Mouse (Mus musculus) embryonic facial prominence, embryonic 12.5 days (tissue): ENCODE measurements at regions not wholly inside any gene's neighbourhood (a gene's known extent, or its start where the extent isn't known, plus 50 kb on each side); places are given as distances from the start of the nearest gene placed in this dataset.
A peak's percentile ranks its signal among the peaks of the same experiment; 100 is the strongest.

Experiments used
- ATAC-seq: fragments of 200-750 bp; cut with Nextera tagmentation; 2 replicates; pipeline ENCODE4 v1.8.0; 2017; ENCODE audit not compliant: insufficient number of reproducible peaks, insufficient read depth, low FRiP score, low TSS enrichment
- H3K27ac ChIP-seq: fragments of 300-500 bp; sonication (generic); 2 replicates; pipeline ENCODE4 v1.5.1; 2016; ENCODE audit warnings: mild to moderate bottlenecking
- H3K27me3 ChIP-seq: fragments of 300-500 bp; sonication (generic); 2 replicates; pipeline ENCODE4 v1.6.1; 2016; ENCODE audit warnings: mild to moderate bottlenecking, moderate library complexity
- H3K36me3 ChIP-seq: fragments of 300-500 bp; sonication (generic); 2 replicates; pipeline ENCODE4 v1.6.1; 2016; ENCODE audit warnings: mild to moderate bottlenecking
- H3K4me1 ChIP-seq: fragments of 300-500 bp; sonication (generic); 2 replicates; pipeline ENCODE4 v1.6.1; 2016
- H3K4me2 ChIP-seq: fragments of 300-500 bp; sonication (generic); replicated peaks from 2 replicates; pipeline ENCODE4 v1.6.1; 2016; ENCODE audit warnings: mild to moderate bottlenecking, moderate library complexity
- H3K4me3 ChIP-seq: fragments of 300-500 bp; sonication (generic); 2 replicates; pipeline ENCODE4 v1.5.1; 2016; ENCODE audit warnings: mild to moderate bottlenecking
- H3K9ac ChIP-seq: fragments of 300-500 bp; sonication (generic); 2 replicates; pipeline ENCODE4 v1.6.1; 2016; ENCODE audit warnings: mild to moderate bottlenecking, moderate library complexity
- H3K9me3 ChIP-seq: fragments of 300-500 bp; sonication (generic); 2 replicates; pipeline ENCODE4 v1.6.1; 2016; ENCODE audit warnings: mild to moderate bottlenecking, moderate library complexity
- WGBS: fragments of 180-500 bp; shearing (Covaris S2); methylation state at CpG from one replicate; pipeline ENCODE4 v1.1.7; 2016; 5-methylcytosine and 5-hydroxymethylcytosine counted together

DNA sequence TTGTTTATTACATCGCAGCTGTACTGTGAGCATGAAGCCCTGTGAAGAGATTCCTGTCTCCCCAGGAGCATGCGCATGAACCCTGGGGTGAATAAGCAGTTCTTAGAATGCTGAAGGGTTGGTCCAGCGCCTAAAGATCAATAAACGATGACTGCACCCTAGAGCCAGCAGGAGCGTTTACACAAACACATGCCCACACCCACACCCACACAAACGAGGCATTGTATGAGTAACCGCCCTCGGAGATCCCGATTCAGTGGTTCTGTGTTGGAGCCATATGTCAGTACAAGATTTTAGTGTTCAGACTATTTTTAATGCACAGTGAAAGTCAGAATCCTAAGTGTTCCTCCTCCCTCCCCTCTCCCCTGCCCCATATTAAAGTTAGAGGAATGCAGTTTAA is 57.3 kb downstream of the Edn1 start:
- no peak overlapping the region for H3K27ac ChIP-seq

DNA sequence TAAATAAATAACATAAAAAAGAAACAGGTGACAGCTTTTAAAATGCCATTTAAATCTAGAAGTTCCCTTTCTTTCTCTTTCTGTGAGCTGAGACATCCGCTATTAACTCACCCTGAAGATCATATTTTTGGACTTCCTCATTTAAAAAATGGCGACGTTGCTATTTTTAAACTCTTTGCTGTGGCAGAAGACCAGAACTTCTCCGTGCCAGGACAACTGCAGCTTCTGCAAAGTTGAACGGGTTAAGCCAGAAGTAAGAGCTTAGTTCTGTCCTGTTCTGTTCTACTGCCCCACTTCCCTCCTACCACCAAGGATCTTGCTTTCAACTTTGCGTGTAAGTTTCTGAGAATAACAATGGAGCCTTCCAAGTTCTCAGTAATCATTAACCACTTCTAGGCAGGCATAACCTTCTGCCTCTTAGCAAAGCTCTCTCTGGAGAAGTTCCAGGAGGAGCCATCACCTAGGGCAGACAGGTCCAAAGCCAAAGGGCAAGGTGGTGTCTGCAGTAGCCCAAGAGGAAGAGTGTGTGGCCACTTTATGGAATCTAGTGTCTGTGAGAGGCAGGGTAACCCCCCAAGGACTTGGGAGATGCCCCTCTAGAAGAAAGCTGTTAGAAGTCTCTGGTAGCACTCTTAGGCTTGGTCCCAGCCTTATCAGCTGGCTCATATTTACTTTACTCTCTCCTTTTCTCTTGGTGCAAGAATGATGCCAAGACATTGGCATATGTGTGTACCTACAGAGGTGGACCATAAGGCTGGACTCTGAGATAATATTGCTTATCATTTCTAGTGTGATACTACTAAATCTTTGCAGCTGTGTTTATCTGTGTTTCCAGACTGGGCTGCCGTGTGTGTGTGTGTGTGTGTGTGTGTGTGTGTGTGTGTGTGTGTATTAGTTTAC is 66.6 kb downstream of the Edn1 start:
- Histone ChIP-seq H3K4me3 (no peak overlapping the region), H3K9me3 (no peaks in the 10 kb centered on the region), H3K27ac (no peak overlapping the region), H3K9ac (no peak overlapping the region), H3K36me3 (no peaks in the 10 kb centered on the region), H3K4me2 (no peak overlapping the region), H3K27me3 (no peaks in the 10 kb centered on the region), H3K4me1 (no peaks in the 10 kb centered on the region)
- 81% methylated on average over 7 of the region's 7 CpGs for WGBS
- no peak for ATAC-seq

More for the DNA sequence above, 57.3 kb downstream of the Edn1 start:
- ATAC-seq: no peak
- Histone ChIP-seq H3K4me3 (no peak overlapping the region), H3K9ac (no peak overlapping the region), H3K27me3 (no peaks in the 10 kb centered on the region), H3K4me2 (no peak overlapping the region), H3K9me3 (no peaks in the 10 kb centered on the region), H3K36me3 (no peaks in the 10 kb centered on the region), H3K4me1 (no peaks in the 10 kb centered on the region)
- WGBS: 74% methylated on average over 9 of the region's 9 CpGs

DNA sequence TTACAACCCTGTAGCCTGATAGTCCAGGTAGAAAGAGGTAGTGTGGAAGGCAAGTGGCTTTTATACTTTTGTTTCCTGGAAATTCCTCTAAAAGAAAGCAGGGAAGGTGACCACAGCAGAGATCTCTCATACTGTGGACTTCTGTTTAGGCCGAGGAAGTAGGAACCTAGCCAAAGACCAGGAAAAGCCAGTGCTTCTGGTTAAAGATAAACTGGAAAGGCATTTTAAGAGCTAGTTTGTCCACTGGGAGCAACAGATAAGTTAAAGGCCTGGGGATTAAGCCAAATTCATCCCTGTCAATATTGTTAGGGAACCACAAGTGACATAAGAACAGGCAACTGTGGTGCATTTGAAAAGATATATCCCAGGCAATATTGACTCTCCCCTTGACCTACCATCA is 68.5 kb downstream of the Edn1 start:
- H3K27ac ChIP-seq: no peak overlapping the region
- no peak overlapping the region for H3K9ac ChIP-seq
- H3K9me3 ChIP-seq: no peaks in the 10 kb centered on the region
- no peak overlapping the region for H3K4me2 ChIP-seq
- no peaks in the 10 kb centered on the region for H3K4me1 ChIP-seq
- WGBS: 95% methylated on average over 1 of the region's 1 CpGs
- no peaks in the 10 kb centered on the region for H3K36me3 ChIP-seq
- H3K4me3 ChIP-seq: no peak overlapping the region
- H3K27me3 ChIP-seq: no peaks in the 10 kb centered on the region
- no peak for ATAC-seq

DNA sequence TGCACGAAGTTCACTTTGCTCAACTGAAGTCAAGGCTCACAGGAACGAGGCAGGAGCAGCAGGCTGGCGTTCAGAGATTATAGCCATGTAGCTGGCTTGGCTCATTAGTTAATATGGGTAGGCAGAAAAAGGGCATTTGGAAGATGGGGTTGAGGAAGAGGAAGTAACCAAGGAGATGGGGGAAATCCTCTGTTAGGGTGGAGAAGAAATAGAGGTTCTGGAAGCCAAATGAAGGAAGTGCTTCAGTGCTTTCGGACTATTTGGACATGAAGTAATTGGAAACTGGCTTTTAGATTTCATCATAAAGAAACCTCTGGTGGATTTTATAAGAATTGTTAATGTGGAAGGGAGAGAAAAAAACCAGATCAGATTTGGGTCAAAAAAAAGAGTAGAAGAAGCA is 70.9 kb downstream of the Edn1 start:
- H3K9ac ChIP-seq: no peak overlapping the region
- no peaks in the 10 kb centered on the region for H3K9me3 ChIP-seq
- no peak overlapping the region for H3K4me2 ChIP-seq
- H3K36me3 ChIP-seq: no peaks in the 10 kb centered on the region
- WGBS: 87% methylated on average over 4 of the region's 4 CpGs
- no peak overlapping the region for H3K4me3 ChIP-seq
- no peak overlapping the region for H3K27ac ChIP-seq
- no peak for ATAC-seq
- H3K4me1 ChIP-seq: no peaks in the 10 kb centered on the region
- no peaks in the 10 kb centered on the region for H3K27me3 ChIP-seq

DNA sequence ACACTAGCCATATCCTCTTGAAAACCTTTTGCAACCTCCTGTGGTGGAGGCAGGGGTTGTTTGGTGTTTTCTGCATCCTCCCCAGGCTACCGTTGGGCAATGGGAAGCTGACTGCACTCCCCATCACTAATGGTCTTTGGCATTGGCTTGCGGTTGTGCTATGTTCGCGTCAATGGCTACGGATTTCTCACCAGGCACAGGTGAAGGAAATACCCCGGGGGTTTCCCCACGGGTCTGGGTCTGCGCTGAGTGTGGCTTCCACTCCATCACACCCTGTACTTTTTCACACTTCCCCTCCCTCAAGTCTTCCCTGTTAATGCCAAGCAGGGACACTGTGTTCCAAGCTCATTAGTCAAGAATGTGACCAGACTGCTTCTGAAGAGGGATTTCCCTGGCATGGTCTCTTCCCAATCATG is 72.9 kb downstream of the Edn1 start:
- no peak overlapping the region for H3K27ac ChIP-seq
- H3K9me3 ChIP-seq: no peaks in the 10 kb centered on the region
- no peak overlapping the region for H3K4me2 ChIP-seq
- H3K9ac ChIP-seq: no peak overlapping the region
- no peak for ATAC-seq
- H3K27me3 ChIP-seq: no peaks in the 10 kb centered on the region
- WGBS: 85% methylated on average over 8 of the region's 8 CpGs
- no peaks in the 10 kb centered on the region for H3K4me1 ChIP-seq
- no peak overlapping the region for H3K4me3 ChIP-seq
- H3K36me3 ChIP-seq: no peaks in the 10 kb centered on the region

DNA sequence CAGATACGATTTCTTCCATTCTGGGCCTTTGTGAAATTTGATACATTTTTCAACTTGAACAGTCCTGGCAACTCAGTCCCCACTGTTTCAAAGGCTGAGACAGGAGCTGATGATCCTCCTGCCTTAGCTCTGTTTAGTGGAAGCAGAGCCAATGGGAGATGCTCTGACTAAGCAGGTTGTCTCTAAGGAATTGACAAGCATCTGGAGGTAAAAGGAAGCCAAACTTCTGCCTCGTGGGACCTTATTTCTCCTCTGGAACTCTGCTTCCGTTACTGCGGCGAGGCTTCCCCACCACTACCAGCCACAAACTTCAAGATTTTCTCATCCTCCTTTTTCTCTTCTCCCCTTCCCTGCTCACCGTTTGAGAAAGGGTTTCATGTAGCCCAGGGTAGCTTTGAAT is 78.4 kb downstream of the Edn1 start:
- H3K4me1 ChIP-seq: no peaks in the 10 kb centered on the region
- WGBS: 57% methylated on average over 6 of the region's 6 CpGs
- no peaks in the 10 kb centered on the region for H3K9me3 ChIP-seq
- H3K36me3 ChIP-seq: no peaks in the 10 kb centered on the region
- no peak overlapping the region for H3K4me2 ChIP-seq
- no peak for ATAC-seq
- no peak overlapping the region for H3K4me3 ChIP-seq
- H3K27me3 ChIP-seq: no peaks in the 10 kb centered on the region; the same call in 1 of the 2 replicates
- no peak overlapping the region for H3K27ac ChIP-seq
- H3K9ac ChIP-seq: no peak overlapping the region

DNA sequence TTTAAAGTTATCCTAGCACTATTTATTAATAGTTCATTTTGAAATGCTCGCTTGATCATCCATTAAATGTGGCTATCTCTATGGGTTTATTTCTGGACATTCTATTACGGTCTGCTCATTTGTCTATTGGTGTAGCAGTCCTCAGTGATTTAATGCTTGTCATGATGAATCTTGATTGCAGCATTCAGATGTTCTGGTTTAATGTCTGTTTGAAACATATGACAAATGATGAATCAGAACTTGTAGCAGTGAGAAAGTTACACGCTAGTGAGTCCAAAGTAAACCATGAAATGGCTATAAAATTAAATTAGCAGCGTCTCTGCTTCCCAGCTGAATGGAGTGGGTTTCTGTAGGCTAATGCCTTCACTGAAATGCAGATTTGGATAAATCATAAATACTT is 81.8 kb downstream of the Edn1 start:
- Histone ChIP-seq H3K4me3 (no peak overlapping the region), H3K27ac (no peak overlapping the region), H3K27me3 (no peaks in the 10 kb centered on the region; the same call in 1 of the 2 replicates), H3K9me3 (no peaks in the 10 kb centered on the region), H3K4me1 (no peaks in the 10 kb centered on the region), H3K4me2 (no peak overlapping the region), H3K36me3 (no peaks in the 10 kb centered on the region), H3K9ac (no peak overlapping the region)
- 77% methylated on average over 4 of the region's 4 CpGs for WGBS
- no peak for ATAC-seq

DNA sequence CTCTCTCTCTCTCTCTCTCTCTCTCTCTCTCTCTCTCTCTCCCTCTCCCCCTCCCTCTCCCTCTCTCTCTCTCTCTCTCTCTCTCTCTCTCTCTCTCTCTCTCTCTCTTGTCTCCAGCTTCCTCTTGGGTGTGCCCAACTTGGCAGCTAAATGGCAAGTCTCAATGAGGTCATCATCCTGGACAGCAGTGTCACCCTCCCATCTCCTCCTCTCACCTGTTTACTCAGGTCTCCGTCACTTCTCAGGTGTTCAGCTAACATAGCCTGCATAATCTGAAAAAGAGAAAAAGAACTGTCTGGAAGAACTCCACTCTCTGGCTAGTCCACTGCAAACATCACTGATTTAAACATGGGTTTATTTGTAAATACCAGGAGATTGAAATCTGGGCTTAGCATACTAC is 89.1 kb downstream of the Edn1 start:
- WGBS: 89% methylated on average over 1 of the region's 1 CpGs
- H3K27ac ChIP-seq: no peak overlapping the region
- H3K36me3 ChIP-seq: no peaks in the 10 kb centered on the region
- H3K4me3 ChIP-seq: no peak overlapping the region
- ATAC-seq: no peak
- no peak overlapping the region for H3K9ac ChIP-seq
- no peak overlapping the region for H3K4me2 ChIP-seq
- no peaks in the 10 kb centered on the region for H3K27me3 ChIP-seq
- H3K4me1 ChIP-seq: no peaks in the 10 kb centered on the region
- no peaks in the 10 kb centered on the region for H3K9me3 ChIP-seq

DNA sequence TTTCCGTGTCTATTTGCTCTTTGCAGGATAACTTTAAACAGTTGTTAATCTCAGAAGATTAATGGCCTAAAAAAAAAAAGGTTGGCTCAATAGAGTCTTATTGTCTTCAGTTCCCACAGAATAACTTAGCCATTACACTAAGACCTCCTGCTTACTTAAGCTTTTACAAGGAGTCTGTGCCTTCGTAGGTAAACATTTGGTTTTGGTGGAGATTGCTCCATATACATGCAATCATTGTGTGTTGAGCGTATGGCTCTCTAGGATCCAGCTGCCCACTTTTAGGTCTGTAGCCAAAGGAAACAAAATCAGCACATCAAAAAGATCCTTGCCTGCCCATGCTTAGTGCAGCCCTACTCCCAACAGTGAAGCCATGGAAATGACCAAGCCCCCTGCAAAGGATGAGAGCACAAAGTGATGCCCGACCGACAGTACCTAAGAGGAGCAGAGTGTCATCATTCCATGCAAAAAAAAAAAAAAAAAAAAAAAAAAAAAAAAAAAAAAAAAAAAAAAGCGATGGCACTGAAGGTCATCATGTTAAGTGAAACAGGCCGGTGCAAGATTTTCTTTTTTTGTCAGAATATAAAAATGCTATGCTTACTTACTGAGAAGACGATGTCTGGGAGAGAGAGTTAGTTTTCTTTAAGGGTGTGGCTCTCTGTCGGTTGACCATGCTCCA is 90.2 kb downstream of the Edn1 start:
- no peak for ATAC-seq
- H3K9ac ChIP-seq: no peak overlapping the region
- no peaks in the 10 kb centered on the region for H3K27me3 ChIP-seq
- no peak overlapping the region for H3K4me2 ChIP-seq
- H3K4me1 ChIP-seq: no peaks in the 10 kb centered on the region
- no peak overlapping the region for H3K27ac ChIP-seq
- 88% methylated on average over 9 of the region's 9 CpGs for WGBS
- H3K36me3 ChIP-seq: no peaks in the 10 kb centered on the region
- no peaks in the 10 kb centered on the region for H3K9me3 ChIP-seq
- no peak overlapping the region for H3K4me3 ChIP-seq

DNA sequence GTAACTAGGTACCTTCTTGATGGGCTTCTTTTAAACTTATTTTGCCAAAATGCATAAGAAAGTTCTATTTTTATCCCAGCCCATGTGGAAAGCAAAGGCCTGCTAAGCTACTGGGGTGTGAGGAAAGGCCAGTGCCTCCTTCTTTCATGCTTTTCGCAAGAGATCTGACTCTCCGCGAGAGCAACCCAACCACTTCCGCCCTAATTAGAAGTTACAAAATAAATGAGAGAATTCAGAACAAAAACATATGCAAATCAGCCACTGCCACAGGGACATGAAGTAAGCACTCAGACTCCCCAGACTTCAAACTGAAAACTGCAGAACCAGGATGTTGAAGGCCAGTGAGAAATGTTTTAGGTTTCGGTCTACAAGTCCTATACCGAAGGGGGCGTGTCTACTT is 91.4 kb downstream of the Edn1 start:
- Histone ChIP-seq H3K36me3 (no peaks in the 10 kb centered on the region), H3K27me3 (no peaks in the 10 kb centered on the region), H3K4me2 (no peak overlapping the region), H3K27ac (no peak overlapping the region), H3K9ac (no peak overlapping the region), H3K4me3 (no peak overlapping the region), H3K4me1 (no peaks in the 10 kb centered on the region), H3K9me3 (no peaks in the 10 kb centered on the region)
- ATAC-seq: no peak
- 92% methylated on average over 7 of the region's 7 CpGs for WGBS

DNA sequence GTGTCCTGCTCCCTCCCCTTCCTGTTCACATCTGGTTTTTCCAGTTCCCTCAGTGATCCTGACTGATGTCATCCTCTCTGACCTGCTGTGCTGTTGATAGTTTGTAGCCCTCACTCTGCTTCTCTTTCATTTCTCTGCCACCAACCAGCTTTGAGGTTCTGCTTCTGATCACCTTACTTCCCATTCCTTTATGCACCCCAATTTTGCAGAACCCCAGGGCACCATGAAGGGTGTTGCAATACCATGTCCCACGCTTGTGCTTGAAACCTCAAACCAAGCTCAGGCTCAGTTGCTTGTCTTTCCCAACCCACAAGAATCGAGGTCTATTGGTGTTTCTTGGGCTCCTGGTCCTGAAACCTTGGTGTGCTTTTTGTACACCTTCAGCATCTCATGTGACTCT is 93.3 kb downstream of the Edn1 start:
- no peaks in the 10 kb centered on the region for H3K27me3 ChIP-seq
- no peak for ATAC-seq
- H3K9ac ChIP-seq: no peak overlapping the region
- 73% methylated on average over 2 of the region's 2 CpGs for WGBS
- H3K4me2 ChIP-seq: no peak overlapping the region
- H3K27ac ChIP-seq: no peak overlapping the region
- H3K4me1 ChIP-seq: no peaks in the 10 kb centered on the region
- no peak overlapping the region for H3K4me3 ChIP-seq
- H3K36me3 ChIP-seq: no peaks in the 10 kb centered on the region
- no peaks in the 10 kb centered on the region for H3K9me3 ChIP-seq

DNA sequence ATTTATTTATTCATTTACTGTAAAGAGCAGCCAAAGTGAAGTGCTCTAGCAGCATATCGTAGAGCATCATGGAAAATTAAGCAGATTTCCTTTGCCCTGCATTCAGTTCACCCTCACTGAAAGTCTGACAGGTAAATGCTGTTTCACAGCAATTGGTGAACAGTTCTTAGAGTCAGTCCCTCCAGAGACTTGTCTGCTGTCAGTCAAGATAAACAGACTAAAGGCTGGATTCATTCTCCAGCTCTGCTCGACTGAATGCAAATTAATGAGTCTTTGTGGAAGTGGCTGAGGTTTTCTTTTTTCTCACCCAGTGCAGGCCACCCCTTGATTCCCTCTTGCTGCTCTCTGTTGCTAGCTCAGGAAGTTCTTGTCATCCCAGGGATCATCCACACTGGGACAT is 100.2 kb downstream of the Edn1 start:
- Histone ChIP-seq H3K4me1 (no peaks in the 10 kb centered on the region), H3K4me3 (no peak overlapping the region), H3K27ac (0 out of 2 replicates have a peak overlapping the region, but pooled peaks have one; percentile 2), H3K9me3 (no peaks in the 10 kb centered on the region), H3K9ac (no peak overlapping the region), H3K4me2 (no peak overlapping the region), H3K27me3 (no peaks in the 10 kb centered on the region), H3K36me3 (no peaks in the 10 kb centered on the region)
- no peak for ATAC-seq
- WGBS: 35% methylated on average over 2 of the region's 2 CpGs
